Comparison of ENCODE assay signal across 8 mouse cellular contexts in the genomic region with DNA sequence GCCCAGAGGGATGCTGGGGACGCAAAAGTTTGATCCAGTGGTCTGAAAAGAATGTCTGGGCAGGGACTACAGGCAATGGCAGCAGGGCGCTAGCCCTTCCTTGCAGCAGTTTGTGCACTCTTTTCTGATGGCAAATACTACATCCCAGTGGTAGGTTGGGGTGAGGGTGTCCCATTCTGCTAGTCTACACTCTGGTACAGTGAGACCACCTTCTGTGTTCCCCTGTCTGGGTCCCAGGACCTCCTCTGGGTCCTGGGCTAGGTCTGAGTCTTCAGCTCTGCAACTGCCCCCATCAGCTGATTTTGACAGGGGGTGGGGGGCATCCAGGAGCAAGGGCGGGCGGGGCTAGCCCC. TPM values are rescaled to one million over a fixed set of nuclear protein-coding genes. Genes with fewer than 3 reads are reported as not detected.
DNase-seq lines count a peak whose midpoint lies in the region; ATAC-seq and TF ChIP-seq lines count a peak whose summit lies in the region.

No protein-coding gene starts in this region.

- peak overlapping the region; percentile 61 for H3K4me2 ChIP-seq in forebrain, embryonic 11.5 days (ENCODE audit: low read depth, low read length, severe bottlenecking)
- H3K4me2 ChIP-seq in intestine, embryonic 15.5 days (replicated peaks): peak overlapping the region; percentile 68
- H3K4me2 ChIP-seq in neural tube, embryonic 12.5 days (replicated peaks): peak overlapping the region; percentile 61

- no peaks in the 10 kb centered on the region for H3K36me3 ChIP-seq in forebrain, embryonic 11.5 days (ENCODE audit: control insufficient read depth, insufficient read depth, low read length)
- H3K36me3 ChIP-seq in intestine, embryonic 15.5 days: no peaks in the 10 kb centered on the region
- H3K36me3 ChIP-seq in neural tube, embryonic 12.5 days: no peaks in the 10 kb centered on the region

- 18% methylated on average over 4 of the region's 4 CpGs for WGBS in forebrain, embryonic 11.5 days
- WGBS in intestine, embryonic 15.5 days: 20% methylated on average over 4 of the region's 4 CpGs
- 35% methylated on average over 4 of the region's 4 CpGs for WGBS in neural tube, embryonic 12.5 days

- no peaks in the 10 kb centered on the region for H3K27me3 ChIP-seq in forebrain, embryonic 11.5 days (ENCODE audit: control insufficient read depth, insufficient read depth, low read length)
- H3K27me3 ChIP-seq in intestine, embryonic 15.5 days (replicated peaks): peaks cover 4% of the 10 kb centered on the region
- H3K27me3 ChIP-seq in neural tube, embryonic 12.5 days (replicated peaks): no peaks in the 10 kb centered on the region

- H3K4me3 ChIP-seq in left cerebral cortex, adult 2 months: peak overlapping the region; percentile 62
- H3K4me3 ChIP-seq in forebrain, embryonic 11.5 days (ENCODE audit: low read depth, low read length): peak overlapping the region; percentile 45
- peak overlapping the region; percentile 58 for H3K4me3 ChIP-seq in intestine, embryonic 15.5 days (replicated peaks)
- peak overlapping the region; percentile 62 for H3K4me3 ChIP-seq in neural tube, embryonic 12.5 days

- no peak for TF ChIP-seq CTCF in left cerebral cortex, adult 2 months (IDR thresholded peaks at IDR 0.05)

- no peaks in the 10 kb centered on the region for H3K9me3 ChIP-seq in forebrain, embryonic 11.5 days (ENCODE audit: control insufficient read depth, low read length)
- no peaks in the 10 kb centered on the region for H3K9me3 ChIP-seq in intestine, embryonic 15.5 days
- no peaks in the 10 kb centered on the region for H3K9me3 ChIP-seq in neural tube, embryonic 12.5 days

- intact Hi-C loops in left cerebral cortex, adult 2 months (cut with DNase I): loop anchor here (5.0 to 10.0 kb wide), 5 partner anchors 65 to 975 kb away; no protein-coding TSS in a partner anchor
- intact Hi-C loops in left cerebral cortex, postnatal 10 days (cut with DNase I): loop anchor here (1.0 kb wide), 1 partner anchor 970 kb away; no protein-coding TSS in a partner anchor

- H3K27ac ChIP-seq in left cerebral cortex, adult 2 months: peak overlapping the region; percentile 47; the same call in 1 of the 2 replicates
- H3K27ac ChIP-seq in forebrain, embryonic 11.5 days (ENCODE audit: low read depth, low read length): no peak overlapping the region
- H3K27ac ChIP-seq in intestine, embryonic 15.5 days: no peak overlapping the region
- H3K27ac ChIP-seq in neural tube, embryonic 12.5 days: no peak overlapping the region

- H3K4me1 ChIP-seq in forebrain, embryonic 11.5 days (replicated peaks; ENCODE audit: control insufficient read depth, insufficient read depth, low read length): peaks cover 4% of the 10 kb centered on the region; the same call in 1 of the 2 replicates
- H3K4me1 ChIP-seq in intestine, embryonic 15.5 days (replicated peaks): no peaks in the 10 kb centered on the region
- H3K4me1 ChIP-seq in neural tube, embryonic 12.5 days: no peaks in the 10 kb centered on the region

- DNase-seq in left cerebral cortex, adult 2 months (ENCODE audit: extremely low spot score in 1 of 2, low spot score in 2 of 2): no peak
- DNase-seq in left cerebral cortex, postnatal 10 days (ENCODE audit: extremely low spot score in 1 of 2, low spot score in 2 of 2): no peak
- DNase-seq in forebrain, embryonic 11.5 days (ENCODE audit: low spot score): peak; percentile 53
- DNase-seq in urinary bladder, postnatal 36 days (ENCODE audit: low spot score in 2 of 2): no peak
- DNase-seq in left cerebral cortex, adult 8-10 months (ENCODE audit: low spot score in 2 of 2): no peak
- no peak for DNase-seq in gastrocnemius, postnatal 10 days

- peak; percentile 62 for ATAC-seq in forebrain, embryonic 11.5 days (replicated peaks; ENCODE audit: low FRiP score)
- ATAC-seq in intestine, embryonic 15.5 days: peak; percentile 69
- no peak; the same call in 1 of the 2 replicates for ATAC-seq in neural tube, embryonic 12.5 days (ENCODE audit: low FRiP score, low read depth)

- H3K9ac ChIP-seq in forebrain, embryonic 11.5 days (ENCODE audit: low read length): peak overlapping the region; percentile 56; the same call in 1 of the 2 replicates
- H3K9ac ChIP-seq in intestine, embryonic 15.5 days: peak overlapping the region; percentile 46
- H3K9ac ChIP-seq in neural tube, embryonic 12.5 days: no peak overlapping the region

RNA-seq across cellular contexts. Expression of gene Aff2, which starts 0.2 kb away (rescaled TPM):
- total RNA-seq in left cerebral cortex, adult 2 months (2021): 10 to 100 TPM; 21.7 to 24.7 TPM
- 10 to 100 TPM; 25.7 to 29.0 TPM for total RNA-seq in left cerebral cortex, postnatal 10 days (2021)
- polyA plus RNA-seq in forebrain, embryonic 11.5 days (2014; fragmentation: Nextera tagmentation; extraction: Ambion mirVana): 14.7 and 16.8 TPM in 2 replicates
- 3.2 and 3.4 TPM in 2 replicates for polyA plus RNA-seq in intestine, embryonic 15.5 days (2015; fragmentation: Nextera tagmentation; extraction: Ambion mirVana)
- polyA plus RNA-seq in neural tube, embryonic 12.5 days (2016; fragmentation: Nextera tagmentation; extraction: Ambion mirVana): 11.9 and 13.3 TPM in 2 replicates
- 10 to 100 TPM; 18.7 to 23.9 (median 19.6) TPM for total RNA-seq in left cerebral cortex, adult 8-10 months (2022)
- 1 to 10 TPM; 2.0 to 2.8 TPM for total RNA-seq in gastrocnemius, postnatal 10 days (2021)

Comparison
In these comparisons a context has a peak if more than half of its experiments do, and no peak if none do; other contexts are left out.
1. RNA of gene Aff2, which starts 0.2 kb away (total RNA-seq): 25.7 to 29.0 TPM in left cerebral cortex, postnatal 10 days, 21.7 to 24.7 TPM in left cerebral cortex, adult 2 months and 18.7 to 23.9 TPM in left cerebral cortex, adult 8-10 months; 2.0 to 2.8 TPM in gastrocnemius, postnatal 10 days; every median in the first group is over 4 times any median in the second.
2. Peak in every context shown above with its lines, with median percentiles within 50 percentile points of each other: H3K4me3 ChIP-seq and H3K4me2 ChIP-seq.